Comparison of ENCODE assay signal across 8 mouse cellular contexts in the genomic region with DNA sequence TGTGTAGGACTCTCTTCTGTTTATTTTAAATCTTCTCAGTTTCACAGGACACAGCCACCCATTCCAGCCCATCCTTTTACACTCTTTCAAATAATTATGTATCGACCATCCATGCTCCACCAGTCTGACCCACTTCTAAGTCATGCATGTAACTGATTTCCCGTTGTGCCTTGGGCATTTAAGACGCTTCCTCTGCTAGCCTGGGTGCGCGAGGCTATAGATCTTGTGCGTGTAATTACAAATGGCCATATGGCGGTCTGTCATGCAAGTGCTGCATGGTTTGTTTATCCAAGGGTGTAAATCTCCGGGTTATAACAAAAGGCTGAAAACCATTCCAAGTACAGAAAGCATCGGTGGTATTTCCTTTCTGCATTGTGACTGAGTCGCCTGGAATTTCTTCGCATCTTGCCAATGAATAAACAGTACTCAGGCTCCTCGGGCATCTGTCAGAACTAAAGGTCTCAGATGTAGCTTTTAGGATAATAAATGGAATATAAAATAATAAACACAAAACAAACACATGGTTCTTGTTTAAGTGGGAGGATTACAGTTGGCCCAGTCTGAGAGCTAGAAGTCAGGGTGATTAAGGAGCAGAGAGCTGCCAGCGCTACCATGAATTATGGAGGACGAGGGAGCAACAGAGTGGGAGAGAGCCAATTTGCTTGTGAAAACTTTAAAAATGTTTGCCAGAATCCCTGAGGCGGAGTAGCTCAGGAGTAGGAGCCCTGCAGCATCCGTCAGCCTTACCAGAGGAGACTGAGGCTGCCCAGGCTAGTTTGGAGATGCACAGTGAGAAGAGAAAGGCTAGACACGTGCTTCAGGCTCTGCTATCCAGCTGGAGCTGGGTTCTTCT. TPM values are rescaled to one million over a fixed set of nuclear protein-coding genes. Genes with fewer than 3 reads are reported as not detected.
DNase-seq lines count a peak whose midpoint lies in the region; ATAC-seq and TF ChIP-seq lines count a peak whose summit lies in the region.

No protein-coding gene starts in this region.

- H3K4me1 ChIP-seq in cerebellum, adult 2 months (ENCODE audit: control insufficient read depth, insufficient read depth, low read length), result peaks cover 5% of the 10 kb centered on the region
- peaks cover 12% of the 10 kb centered on the region for H3K4me1 ChIP-seq in forebrain, embryonic 16.5 days (replicated peaks; ENCODE audit: control insufficient read depth, insufficient read depth, low read length)
- H3K4me1 ChIP-seq in neural tube, embryonic 12.5 days, result peaks cover 12% of the 10 kb centered on the region

- no peak overlapping the region for H3K27ac ChIP-seq in cerebellum, adult 2 months (ENCODE audit: insufficient read depth, low read length)
- H3K27ac ChIP-seq in forebrain, embryonic 16.5 days (ENCODE audit: low read length), result peak overlapping the region; percentile 16
- H3K27ac ChIP-seq in neural tube, embryonic 12.5 days, result peak overlapping the region; percentile 26; the same call in 1 of the 2 replicates
- H3K27ac ChIP-seq in left cerebral cortex, adult 2 months, result no peak overlapping the region

- intact Hi-C loops in left cerebral cortex, adult 2 months (cut with DNase I), result no loop called here

- ATAC-seq in cerebellum, adult (ENCODE audit: insufficient number of reproducible peaks, low FRiP score, low TSS enrichment), result no peak
- peak; percentile 88 for ATAC-seq in forebrain, embryonic 16.5 days
- peak; percentile 83 for ATAC-seq in neural tube, embryonic 12.5 days (ENCODE audit: low FRiP score, low read depth)
- ATAC-seq in activated CD4-positive, CD25-positive, alpha-beta regulatory T cell, adult 4 months, result no peak

- TF ChIP-seq CTCF in cerebellum, adult 2 months (IDR thresholded peaks at IDR 0.05; ENCODE audit: borderline replicate concordance, insufficient read depth, low read depth, low read length), result no peak
- no peak for TF ChIP-seq CTCF in left cerebral cortex, adult 2 months (IDR thresholded peaks at IDR 0.05)

- no peaks in the 10 kb centered on the region for H3K36me3 ChIP-seq in forebrain, embryonic 16.5 days (ENCODE audit: control insufficient read depth, insufficient read depth)
- no peaks in the 10 kb centered on the region for H3K36me3 ChIP-seq in neural tube, embryonic 12.5 days

- no peak overlapping the region for H3K4me3 ChIP-seq in cerebellum, adult 2 months (replicated peaks; ENCODE audit: insufficient read depth, low read depth, low read length)
- no peak overlapping the region for H3K4me3 ChIP-seq in forebrain, embryonic 16.5 days (replicated peaks; ENCODE audit: low read length)
- no peak overlapping the region for H3K4me3 ChIP-seq in neural tube, embryonic 12.5 days
- H3K4me3 ChIP-seq in left cerebral cortex, adult 2 months, result no peak overlapping the region

- WGBS in cerebellum, adult 2 months, result 7% methylated on average over 17 of the region's 17 CpGs
- 17% methylated on average over 17 of the region's 17 CpGs for WGBS in forebrain, embryonic 16.5 days
- WGBS in neural tube, embryonic 12.5 days, result 15% methylated on average over 17 of the region's 17 CpGs

- no peaks in the 10 kb centered on the region for H3K27me3 ChIP-seq in cerebellum, adult 2 months (ENCODE audit: control insufficient read depth, insufficient read depth, low read length)
- no peaks in the 10 kb centered on the region for H3K27me3 ChIP-seq in forebrain, embryonic 16.5 days (replicated peaks; ENCODE audit: control insufficient read depth, insufficient read depth, low read length)
- no peaks in the 10 kb centered on the region for H3K27me3 ChIP-seq in neural tube, embryonic 12.5 days (replicated peaks)

- no peak for TF ChIP-seq POLR2A in cerebellum, adult 2 months (IDR thresholded peaks at IDR 0.05; ENCODE audit: borderline replicate concordance, insufficient read depth, low read length)

- H3K4me2 ChIP-seq in forebrain, embryonic 16.5 days (ENCODE audit: low read length), result peak overlapping the region; percentile 27
- peak overlapping the region; percentile 26 for H3K4me2 ChIP-seq in neural tube, embryonic 12.5 days (replicated peaks)

- H3K9me3 ChIP-seq in forebrain, embryonic 16.5 days (ENCODE audit: control insufficient read depth, low read length), result no peaks in the 10 kb centered on the region
- no peaks in the 10 kb centered on the region for H3K9me3 ChIP-seq in neural tube, embryonic 12.5 days

- H3K9ac ChIP-seq in forebrain, embryonic 16.5 days (replicated peaks; ENCODE audit: low read depth, low read length), result no peak overlapping the region
- 0 out of 2 replicates have a peak overlapping the region, but pooled peaks have one; percentile 18 for H3K9ac ChIP-seq in neural tube, embryonic 12.5 days

- peak; percentile 5 to 11 for DNase-seq in cerebellum, adult 2 months
- peak; percentile 90 for DNase-seq in Muller cell, postnatal 12 days (ENCODE audit: inconsistent ontology term)
- peak; percentile 12 for DNase-seq in layer of hippocampus, adult 9-10 months (ENCODE audit: low spot score)
- DNase-seq in left cerebral cortex, adult 2 months (ENCODE audit: extremely low spot score in 1 of 2, low spot score in 2 of 2), result no peak

RNA-seq across cellular contexts. Expression of gene Cdh26, which starts 24.6 kb away (rescaled TPM):
- polyA plus RNA-seq in cerebellum, adult 2 months (2012; rRNA removed), result 0.03 and 0.21 TPM in 2 replicates
- 0.16 and 0.18 TPM in 2 replicates for polyA plus RNA-seq in forebrain, embryonic 16.5 days (2015; fragmentation: Nextera tagmentation; extraction: Ambion mirVana)
- 0.11 and 0.25 TPM in 2 replicates for polyA plus RNA-seq in neural tube, embryonic 12.5 days (2016; fragmentation: Nextera tagmentation; extraction: Ambion mirVana)
- not detected for polyA plus RNA-seq in activated CD4-positive, CD25-positive, alpha-beta regulatory T cell, adult 4 months (2017; shearing (Covaris generic))
- under 1 TPM; 0.16 to 0.36 TPM for total RNA-seq in left cerebral cortex, adult 2 months (2021)

RNA-seq across cellular contexts. Expression of gene Fam217b, which starts 40.6 kb away (rescaled TPM):
- 19.8 and 20.9 TPM in 2 replicates for polyA plus RNA-seq in cerebellum, adult 2 months (2012; rRNA removed)
- polyA plus RNA-seq in forebrain, embryonic 16.5 days (2015; fragmentation: Nextera tagmentation; extraction: Ambion mirVana), result 6.2 and 6.4 TPM in 2 replicates
- polyA plus RNA-seq in neural tube, embryonic 12.5 days (2016; fragmentation: Nextera tagmentation; extraction: Ambion mirVana), result 4.7 and 6.3 TPM in 2 replicates
- under 1 TPM in 1 of 2 experiments, not detected in 1; 0.12 TPM for polyA plus RNA-seq in activated CD4-positive, CD25-positive, alpha-beta regulatory T cell, adult 4 months (2017; shearing (Covaris generic))
- 10 to 100 TPM; 55.1 to 60.2 TPM for total RNA-seq in left cerebral cortex, adult 2 months (2021)

RNA-seq across cellular contexts. Expression of gene Ppp1r3d, which starts 40.6 kb away (rescaled TPM):
- polyA plus RNA-seq in cerebellum, adult 2 months (2012; rRNA removed), result 4.1 TPM in 2 replicates
- 1.9 and 2.4 TPM in 2 replicates for polyA plus RNA-seq in forebrain, embryonic 16.5 days (2015; fragmentation: Nextera tagmentation; extraction: Ambion mirVana)
- polyA plus RNA-seq in neural tube, embryonic 12.5 days (2016; fragmentation: Nextera tagmentation; extraction: Ambion mirVana), result 3.5 and 4.3 TPM in 2 replicates
- polyA plus RNA-seq in activated CD4-positive, CD25-positive, alpha-beta regulatory T cell, adult 4 months (2017; shearing (Covaris generic)), result not detected
- 1 to 10 TPM; 7.6 to 8.1 TPM for total RNA-seq in left cerebral cortex, adult 2 months (2021)

RNA-seq across cellular contexts. Expression of gene Sycp2, which starts 47.4 kb away (rescaled TPM):
- 0.34 and 0.40 TPM in 2 replicates for polyA plus RNA-seq in cerebellum, adult 2 months (2012; rRNA removed)
- polyA plus RNA-seq in forebrain, embryonic 16.5 days (2015; fragmentation: Nextera tagmentation; extraction: Ambion mirVana), result 0.19 and 0.46 TPM in 2 replicates
- 0.23 and 0.46 TPM in 2 replicates for polyA plus RNA-seq in neural tube, embryonic 12.5 days (2016; fragmentation: Nextera tagmentation; extraction: Ambion mirVana)
- under 1 TPM in 1 of 2 experiments, not detected in 1; 0.21 TPM for polyA plus RNA-seq in activated CD4-positive, CD25-positive, alpha-beta regulatory T cell, adult 4 months (2017; shearing (Covaris generic))
- total RNA-seq in left cerebral cortex, adult 2 months (2021), result 1 to 10 TPM; 1.1 to 1.4 TPM

Comparison
In these comparisons a context has a peak if more than half of its experiments do, and no peak if none do; other contexts are left out.
1. DNase-seq: peak in cerebellum, adult 2 months (2 of 2), Muller cell, postnatal 12 days (single experiment) and layer of hippocampus, adult 9-10 months (single experiment); none in left cerebral cortex, adult 2 months (0 of 2).
2. H3K27ac ChIP-seq: peak in forebrain, embryonic 16.5 days (single experiment) and neural tube, embryonic 12.5 days (single experiment); none in cerebellum, adult 2 months (single experiment) and left cerebral cortex, adult 2 months (single experiment).
3. ATAC-seq: peak in forebrain, embryonic 16.5 days (single experiment) and neural tube, embryonic 12.5 days (single experiment); none in cerebellum, adult (single experiment) and activated CD4-positive, CD25-positive, alpha-beta regulatory T cell, adult 4 months (single experiment).